Mouse (Mus musculus): ENCODE data around the gene Dazap1. TPM values are rescaled to one million over a fixed set of nuclear protein-coding genes. Genes with fewer than 3 reads are reported as not detected.

Dazap1 gene
- polyA plus RNA-seq, 1 experiment from 2014 or later: 66.6 TPM

DNA sequence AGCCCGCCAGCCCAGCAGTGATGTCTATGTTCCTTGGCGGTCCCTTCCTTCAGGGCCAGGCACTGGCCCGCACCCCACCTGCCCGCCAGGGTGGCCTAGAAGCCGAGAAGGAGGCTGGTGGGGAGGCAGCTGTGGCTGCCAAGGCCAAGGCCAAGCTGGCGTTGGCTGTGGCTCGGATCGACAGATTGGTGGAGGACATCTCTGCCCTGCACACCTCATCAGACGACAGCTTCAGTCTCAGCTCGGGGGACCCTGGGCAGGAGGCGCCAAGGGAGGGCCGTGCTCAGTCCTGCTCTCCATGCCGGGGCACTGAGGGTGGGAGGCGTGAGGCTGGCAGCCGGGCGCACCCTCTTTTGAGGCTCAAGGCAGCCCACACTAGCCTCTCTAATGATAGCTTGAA is 50.3 kb downstream of the Dazap1 start:
- no peak overlapping the region for H3K27ac ChIP-seq
- no peak for ATAC-seq (ENCODE audit: low FRiP score, low read depth)
- H3K27me3 ChIP-seq (replicated peaks): peaks cover 59% of the 10 kb centered on the region
- H3K4me2 ChIP-seq (replicated peaks): no peak overlapping the region
- peaks cover 28% of the 10 kb centered on the region for H3K4me1 ChIP-seq
- 86% methylated on average over 16 of the region's 16 CpGs for WGBS
- no peak overlapping the region for H3K4me3 ChIP-seq
- H3K9ac ChIP-seq: no peak overlapping the region
- no peaks in the 10 kb centered on the region for H3K9me3 ChIP-seq
- peaks cover 98% of the 10 kb centered on the region for H3K36me3 ChIP-seq

DNA sequence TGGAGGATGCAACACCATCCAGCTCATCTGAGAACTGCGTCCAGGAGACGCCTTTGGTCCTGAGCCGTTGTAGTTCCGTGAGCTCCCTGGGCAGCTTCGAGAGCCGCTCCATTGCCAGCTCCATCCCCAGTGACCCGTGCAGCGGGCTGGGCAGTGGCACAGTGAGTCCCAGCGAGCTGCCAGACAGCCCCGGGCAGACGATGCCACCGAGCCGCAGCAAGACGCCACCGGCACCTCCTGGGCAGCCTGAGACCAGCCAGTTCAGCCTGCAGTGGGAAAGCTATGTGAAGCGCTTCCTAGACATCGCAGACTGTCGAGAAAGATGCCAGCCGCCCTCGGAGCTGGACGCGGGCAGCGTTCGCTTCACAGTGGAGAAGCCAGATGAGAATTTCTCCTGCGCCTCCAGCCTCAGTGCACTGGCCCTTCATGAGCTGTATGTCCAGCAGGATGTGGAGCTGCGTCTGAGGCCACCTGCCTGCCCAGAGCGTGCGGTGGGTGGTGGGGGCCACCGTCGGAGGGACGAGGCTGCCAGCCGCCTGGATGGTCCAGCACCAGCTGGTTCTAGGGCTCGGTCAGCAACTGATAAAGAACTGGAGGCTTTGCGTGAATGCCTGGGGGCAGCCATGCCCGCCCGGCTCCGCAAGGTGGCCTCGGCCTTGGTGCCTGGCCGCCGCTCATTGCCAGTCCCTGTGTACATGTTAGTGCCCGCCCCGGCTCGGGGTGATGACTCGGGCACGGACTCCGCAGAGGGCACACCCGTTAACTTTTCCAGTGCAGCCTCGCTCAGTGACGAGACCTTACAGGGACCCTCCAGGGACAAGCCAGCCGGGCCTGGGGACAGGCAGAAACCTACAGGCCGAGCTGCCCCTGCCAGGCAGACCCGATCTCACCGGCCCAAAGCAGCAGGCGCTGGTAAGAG is 51.6 kb downstream of the Dazap1 start:
- WGBS: 72% methylated on average over 54 of the region's 54 CpGs
- Histone ChIP-seq H3K9me3 (no peaks in the 10 kb centered on the region), H3K4me2 (replicated peaks) (no peak overlapping the region), H3K4me1 (peaks cover 35% of the 10 kb centered on the region), H3K27me3 (replicated peaks) (peaks cover 61% of the 10 kb centered on the region), H3K36me3 (peaks cover 98% of the 10 kb centered on the region), H3K9ac (no peak overlapping the region), H3K27ac (no peak overlapping the region), H3K4me3 (no peak overlapping the region)
- ATAC-seq (ENCODE audit: low FRiP score, low read depth): no peak

DNA sequence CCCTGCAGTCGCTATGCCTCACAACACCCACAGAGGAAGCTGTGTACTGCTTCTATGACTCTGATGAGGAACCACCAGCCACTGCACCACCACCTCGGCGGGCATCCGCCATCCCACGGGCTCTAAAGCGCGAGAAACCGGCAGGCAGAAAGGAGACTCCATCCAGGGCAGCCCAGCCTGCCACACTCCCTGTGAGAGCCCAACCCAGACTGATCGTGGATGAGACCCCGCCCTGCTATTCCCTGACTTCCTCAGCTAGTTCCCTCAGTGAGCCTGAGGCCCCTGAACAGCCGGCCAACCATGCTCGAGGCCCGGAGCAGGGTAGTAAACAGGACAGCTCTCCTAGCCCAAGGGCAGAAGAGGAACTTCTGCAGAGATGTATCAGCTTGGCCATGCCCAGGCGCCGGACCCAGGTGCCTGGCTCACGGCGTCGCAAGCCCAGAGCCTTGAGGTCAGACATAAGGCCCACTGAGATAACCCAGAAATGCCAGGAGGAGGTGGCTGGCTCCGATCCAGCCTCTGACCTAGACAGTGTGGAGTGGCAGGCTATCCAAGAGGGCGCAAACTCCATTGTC is 52.4 kb downstream of the Dazap1 start:
- Histone ChIP-seq H3K4me3 (no peak overlapping the region), H3K9ac (no peak overlapping the region), H3K36me3 (peaks cover 98% of the 10 kb centered on the region), H3K27ac (no peak overlapping the region), H3K4me1 (peaks cover 36% of the 10 kb centered on the region), H3K4me2 (replicated peaks) (peak overlapping the region; percentile 1; the same call in 1 of the 2 replicates), H3K27me3 (replicated peaks) (peaks cover 61% of the 10 kb centered on the region), H3K9me3 (no peaks in the 10 kb centered on the region)
- ATAC-seq (ENCODE audit: low FRiP score, low read depth): no peak
- WGBS: 47% methylated on average over 20 of the region's 20 CpGs

DNA sequence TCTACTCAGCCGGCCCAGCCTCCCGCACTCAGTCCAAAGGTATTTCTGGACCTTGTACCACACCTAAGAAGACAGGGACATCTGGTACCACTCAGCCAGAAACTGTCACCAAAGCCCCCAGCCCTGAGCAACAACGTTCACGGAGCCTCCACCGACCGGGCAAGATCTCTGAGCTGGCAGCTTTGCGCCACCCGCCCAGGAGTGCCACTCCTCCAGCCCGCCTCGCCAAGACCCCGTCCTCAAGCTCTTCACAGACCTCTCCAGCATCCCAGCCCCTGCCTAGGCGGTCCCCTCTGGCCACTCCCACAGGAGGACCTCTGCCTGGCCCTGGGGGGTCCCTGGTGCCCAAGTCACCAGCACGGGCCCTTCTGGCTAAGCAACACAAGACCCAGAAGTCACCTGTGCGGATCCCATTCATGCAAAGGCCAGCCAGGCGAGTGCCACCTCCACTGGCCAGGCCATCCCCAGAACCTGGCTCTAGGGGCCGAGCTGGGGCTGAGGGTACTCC is 53.3 kb downstream of the Dazap1 start:
- no peak overlapping the region for H3K4me2 ChIP-seq (replicated peaks)
- H3K4me3 ChIP-seq: no peak overlapping the region
- no peak overlapping the region for H3K27ac ChIP-seq
- no peaks in the 10 kb centered on the region for H3K9me3 ChIP-seq
- no peak overlapping the region for H3K9ac ChIP-seq
- peaks cover 61% of the 10 kb centered on the region for H3K27me3 ChIP-seq (replicated peaks)
- no peak for ATAC-seq (ENCODE audit: low FRiP score, low read depth)
- H3K4me1 ChIP-seq: peaks cover 44% of the 10 kb centered on the region
- 54% methylated on average over 16 of the region's 16 CpGs for WGBS
- peaks cover 93% of the 10 kb centered on the region for H3K36me3 ChIP-seq

DNA sequence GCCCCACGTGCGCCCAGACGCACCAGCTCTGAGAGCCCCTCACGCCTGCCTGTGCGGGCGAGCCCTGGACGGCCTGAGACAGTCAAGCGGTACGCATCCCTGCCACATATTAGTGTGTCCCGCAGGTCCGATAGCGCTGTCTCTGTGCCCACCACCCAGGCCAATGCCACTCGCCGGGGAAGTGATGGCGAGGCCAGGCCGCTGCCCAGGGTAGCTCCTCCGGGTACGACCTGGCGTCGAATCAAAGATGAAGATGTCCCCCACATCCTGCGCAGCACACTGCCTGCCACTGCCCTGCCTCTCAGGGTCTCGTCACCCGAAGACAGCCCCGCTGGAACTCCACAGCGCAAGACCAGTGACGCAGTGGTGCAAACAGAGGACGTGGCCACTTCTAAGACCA is 54.0 kb downstream of the Dazap1 start:
- no peak overlapping the region for H3K27ac ChIP-seq
- peaks cover 49% of the 10 kb centered on the region for H3K4me1 ChIP-seq
- peaks cover 61% of the 10 kb centered on the region for H3K27me3 ChIP-seq (replicated peaks)
- 0 out of 2 replicates have a peak overlapping the region, but pooled peaks have one; percentile 21 for H3K9ac ChIP-seq
- H3K4me2 ChIP-seq (replicated peaks): 0 out of 2 replicates have a peak overlapping the region, but pooled peaks have one; percentile 3
- no peak for ATAC-seq (ENCODE audit: low FRiP score, low read depth)
- WGBS: 44% methylated on average over 27 of the region's 27 CpGs
- no peaks in the 10 kb centered on the region for H3K9me3 ChIP-seq
- H3K4me3 ChIP-seq: no peak overlapping the region
- peaks cover 87% of the 10 kb centered on the region for H3K36me3 ChIP-seq

DNA sequence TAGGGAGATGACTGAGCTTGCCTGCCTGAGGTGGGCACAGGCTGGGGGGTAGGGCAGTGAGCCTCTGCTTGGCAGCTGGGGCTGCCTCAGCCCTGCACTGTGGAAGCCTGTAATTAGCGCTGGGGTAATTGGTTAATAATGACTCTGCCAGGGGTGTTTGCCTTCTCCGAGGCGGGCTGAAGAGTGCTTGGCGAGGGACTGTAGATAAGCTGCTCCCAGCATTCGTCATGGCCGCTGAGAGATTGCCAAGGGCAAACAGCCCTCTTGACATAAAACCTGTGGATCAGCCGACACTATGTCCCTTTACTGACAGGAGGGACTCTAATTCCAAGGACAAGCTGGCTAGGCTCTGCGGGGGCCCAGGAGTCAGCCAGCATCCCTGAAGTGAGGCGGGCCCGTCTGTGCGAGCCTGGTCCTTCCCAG is 55.1 kb downstream of the Dazap1 start:
- H3K36me3 ChIP-seq: peaks cover 77% of the 10 kb centered on the region
- H3K9me3 ChIP-seq: no peaks in the 10 kb centered on the region
- peaks cover 52% of the 10 kb centered on the region for H3K4me1 ChIP-seq
- ATAC-seq (ENCODE audit: low FRiP score, low read depth): no peak
- H3K27ac ChIP-seq: no peak overlapping the region
- H3K27me3 ChIP-seq (replicated peaks): peaks cover 51% of the 10 kb centered on the region
- no peak overlapping the region; the same call in 1 of the 2 replicates for H3K4me2 ChIP-seq (replicated peaks)
- WGBS: 21% methylated on average over 11 of the region's 11 CpGs
- 0 out of 2 replicates have a peak overlapping the region, but pooled peaks have one; percentile 29 for H3K9ac ChIP-seq
- H3K4me3 ChIP-seq: 0 out of 2 replicates have a peak overlapping the region, but pooled peaks have one; percentile 7

DNA sequence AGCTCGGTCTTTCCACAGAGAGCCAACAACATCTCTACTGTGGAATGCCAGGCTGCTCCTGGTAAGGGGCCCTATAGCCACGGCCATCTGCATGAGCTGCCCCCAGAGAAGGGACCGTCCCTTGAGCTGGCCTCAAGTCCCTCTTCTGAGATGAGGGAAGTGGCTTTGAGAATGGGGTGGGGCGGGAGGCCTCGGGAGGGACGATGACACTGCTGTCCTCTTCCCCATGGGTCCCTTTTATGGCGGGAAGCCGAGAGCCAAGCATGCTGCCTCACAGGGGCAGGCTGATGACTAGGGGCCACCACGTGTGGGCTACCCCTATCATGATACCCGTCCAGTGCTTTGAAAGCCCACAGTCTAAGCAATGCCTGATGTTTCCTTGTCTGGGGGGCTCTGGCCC is 55.7 kb downstream of the Dazap1 start:
- H3K9ac ChIP-seq: no peak overlapping the region
- H3K4me3 ChIP-seq: no peak overlapping the region
- WGBS: 34% methylated on average over 10 of the region's 10 CpGs
- H3K36me3 ChIP-seq: peaks cover 70% of the 10 kb centered on the region
- H3K27me3 ChIP-seq (replicated peaks): peaks cover 47% of the 10 kb centered on the region
- H3K9me3 ChIP-seq: no peaks in the 10 kb centered on the region
- no peak overlapping the region for H3K27ac ChIP-seq
- peaks cover 52% of the 10 kb centered on the region for H3K4me1 ChIP-seq
- no peak for ATAC-seq (ENCODE audit: low FRiP score, low read depth)
- H3K4me2 ChIP-seq (replicated peaks): no peak overlapping the region

DNA sequence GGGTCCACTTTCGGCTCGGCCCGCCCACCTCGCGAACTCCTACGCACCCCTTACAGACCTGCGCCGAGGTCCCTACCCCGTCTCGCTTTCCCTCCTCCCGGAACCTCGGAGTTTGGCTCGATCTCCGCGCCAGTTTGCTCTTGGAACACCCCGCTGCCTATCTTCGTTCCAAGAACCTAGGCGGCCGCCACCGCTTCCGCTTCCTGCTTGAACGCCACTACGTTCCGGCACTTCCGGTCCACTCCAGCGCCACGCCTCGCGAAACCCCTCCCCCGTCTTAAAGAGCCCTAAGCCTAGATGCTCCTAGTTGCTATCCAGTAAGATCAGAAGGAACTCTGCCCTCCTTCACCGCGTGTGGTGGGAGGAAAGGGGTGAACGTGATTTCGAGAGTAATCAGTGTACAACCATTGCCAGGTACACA is 59.1 kb downstream of the Dazap1 start, which contains the start of gene 2310011J03Rik:
Gene 2310011J03Rik, minus strand, starts transcription at position 198 of the 421 bp plus-strand sequence.
- under 1% methylated on average over 34 of the region's 34 CpGs for WGBS
- peaks cover 52% of the 10 kb centered on the region for H3K4me1 ChIP-seq
- ATAC-seq (ENCODE audit: low FRiP score, low read depth): peak; percentile 40; the same call in 1 of the 2 replicates
- peaks cover 25% of the 10 kb centered on the region for H3K27me3 ChIP-seq (replicated peaks)
- H3K36me3 ChIP-seq: peaks cover 37% of the 10 kb centered on the region
- no peaks in the 10 kb centered on the region for H3K9me3 ChIP-seq
- H3K4me2 ChIP-seq (replicated peaks): peak within 1 kb of the TSS; percentile 94
- no peak within 1 kb of the TSS for H3K27ac ChIP-seq
- peak within 1 kb of the TSS; percentile 73 for H3K4me3 ChIP-seq
- H3K9ac ChIP-seq: peak within 1 kb of the TSS; percentile 66

DNA sequence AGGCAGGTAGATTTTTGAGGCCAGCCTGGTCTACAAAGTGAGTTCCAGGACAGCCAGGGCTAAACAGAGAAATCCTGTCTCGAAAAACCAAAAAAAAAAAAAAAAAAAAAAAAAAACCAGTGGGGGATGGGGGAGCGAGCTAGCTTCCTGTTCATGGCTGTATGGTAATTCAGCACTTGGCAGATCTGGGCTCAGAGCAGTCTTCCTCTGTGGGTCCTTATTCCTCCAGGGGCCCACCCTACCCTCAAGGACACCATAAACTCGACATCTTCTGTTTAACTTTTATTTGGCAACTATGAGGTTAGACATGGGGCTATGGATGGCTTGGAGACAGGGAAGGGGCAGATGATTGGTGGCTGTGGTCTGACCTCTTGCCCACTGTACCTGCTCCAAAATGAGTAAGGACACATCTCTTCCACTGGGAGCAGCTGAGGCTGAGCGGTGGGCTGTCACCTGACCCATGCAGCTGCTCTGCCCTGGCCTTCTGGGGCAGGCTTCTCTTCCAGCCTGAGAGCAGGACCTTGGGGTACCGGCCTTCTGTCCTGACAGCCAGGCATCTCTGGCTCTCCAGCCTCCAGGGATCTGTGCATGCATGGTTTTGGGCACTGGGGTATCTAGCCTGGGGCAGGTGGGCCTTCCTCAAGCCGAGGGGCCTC is 59.9 kb downstream of the Dazap1 start:
- no peak for ATAC-seq (ENCODE audit: low FRiP score, low read depth)
- Histone ChIP-seq H3K4me2 (replicated peaks) (no peak overlapping the region), H3K36me3 (peaks cover 29% of the 10 kb centered on the region), H3K4me1 (peaks cover 45% of the 10 kb centered on the region), H3K9ac (no peak overlapping the region), H3K27ac (no peak overlapping the region), H3K4me3 (no peak overlapping the region), H3K27me3 (replicated peaks) (peaks cover 20% of the 10 kb centered on the region), H3K9me3 (no peaks in the 10 kb centered on the region)
- WGBS: 77% methylated on average over 6 of the region's 6 CpGs

DNA sequence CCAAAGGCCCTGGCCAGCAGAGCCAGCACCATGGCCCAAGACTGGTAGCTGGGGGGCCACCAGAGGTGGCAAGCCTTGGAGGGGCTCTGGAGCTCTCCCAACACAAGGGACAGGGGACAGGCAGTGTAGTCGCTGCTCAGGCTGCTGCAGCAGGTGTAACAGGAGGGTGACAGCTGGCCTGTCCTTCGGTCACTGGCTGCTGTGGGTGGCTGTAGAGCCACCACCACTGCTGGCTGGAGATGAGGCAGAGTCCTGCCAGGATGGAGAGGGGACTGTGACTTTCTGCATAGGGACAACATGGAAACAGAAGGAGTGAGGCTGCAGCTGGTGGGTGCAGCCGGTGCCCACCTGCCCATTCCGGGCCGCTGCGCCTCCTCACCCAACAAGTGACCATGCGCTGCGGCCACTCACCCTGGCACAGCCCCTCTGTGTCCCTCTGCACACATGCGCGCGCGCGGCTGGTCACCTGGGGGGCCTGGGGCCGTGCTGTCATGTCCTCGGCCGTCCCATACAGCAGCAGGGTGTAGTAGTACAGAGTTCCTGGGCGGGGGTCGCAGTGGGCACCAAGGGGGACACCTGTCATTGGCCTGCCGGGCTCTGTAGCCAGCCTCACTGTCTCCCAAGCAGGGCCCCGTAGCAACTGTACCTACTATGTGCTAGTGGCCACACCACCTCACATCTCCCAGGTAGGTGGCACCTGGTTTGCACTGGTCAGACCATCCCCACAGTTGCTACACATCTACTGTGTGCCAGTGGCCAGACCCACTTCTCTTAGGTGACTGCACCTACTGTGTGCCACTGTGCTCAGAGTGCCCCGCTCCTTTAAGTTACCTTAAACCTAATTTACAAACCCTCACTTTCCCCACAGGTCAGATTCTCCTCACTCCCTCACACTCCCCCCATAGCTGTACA is 60.6 kb downstream of the Dazap1 start:
- 90% methylated on average over 21 of the region's 21 CpGs for WGBS
- Histone ChIP-seq H3K27me3 (replicated peaks) (peaks cover 13% of the 10 kb centered on the region), H3K4me1 (peaks cover 39% of the 10 kb centered on the region), H3K36me3 (peaks cover 21% of the 10 kb centered on the region), H3K9ac (no peak overlapping the region), H3K27ac (no peak overlapping the region), H3K4me2 (replicated peaks) (peak overlapping the region; percentile 96; the same call in 1 of the 2 replicates), H3K4me3 (no peak overlapping the region), H3K9me3 (no peaks in the 10 kb centered on the region)
- no peak for ATAC-seq (ENCODE audit: low FRiP score, low read depth)

DNA sequence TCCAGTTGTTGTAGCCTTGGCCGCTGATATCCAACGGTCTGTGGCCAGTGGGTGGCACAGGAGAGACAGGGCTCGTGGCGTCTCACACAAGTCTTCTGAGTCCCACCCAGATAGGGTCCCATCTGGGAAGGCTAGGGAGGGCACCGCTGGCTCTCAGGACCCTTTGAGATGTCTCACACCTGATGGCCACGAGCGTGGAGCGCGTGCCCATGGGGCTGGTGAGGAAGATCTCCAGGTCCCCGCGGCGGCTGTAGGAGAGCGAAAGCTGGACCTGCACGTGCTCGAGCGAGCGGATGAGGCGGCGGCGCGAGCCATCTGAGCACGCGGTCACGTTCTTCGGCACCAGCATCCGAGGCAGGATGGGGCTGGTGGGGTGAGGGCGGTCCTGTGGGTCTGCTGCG is 61.5 kb downstream of the Dazap1 start:
- Histone ChIP-seq H3K27me3 (replicated peaks) (peaks cover 13% of the 10 kb centered on the region), H3K4me3 (peak overlapping the region; percentile 42), H3K9ac (peak overlapping the region; percentile 62), H3K4me1 (peaks cover 35% of the 10 kb centered on the region), H3K27ac (no peak overlapping the region), H3K36me3 (peaks cover 12% of the 10 kb centered on the region), H3K4me2 (replicated peaks) (peak overlapping the region; percentile 96), H3K9me3 (no peaks in the 10 kb centered on the region)
- ATAC-seq (ENCODE audit: low FRiP score, low read depth): no peak; the same call in 1 of the 2 replicates
- 4% methylated on average over 28 of the region's 28 CpGs for WGBS
